Mouse (Mus musculus) CH12.LX (cell line): ENCODE results near the gene Cryzl1.
A peak's percentile ranks its signal among the peaks of the same experiment; 100 is the strongest.

Source experiments
- CTCF ChIP-seq, 2 experiments: IDR thresholded peaks in 1 of 2; conservative IDR thresholded peaks in 1 of 2; 2 replicates each; pipeline ENCODE4 v1.5.1; 2011 to 2012; ENCODE audit warnings: low read depth in 2 of 2, low read length in 2 of 2, improper control_type of control experiment in 1 of 2, inconsistent platforms in 1 of 2, mild to moderate bottlenecking in 1 of 2, moderate library complexity in 1 of 2
- EP300 ChIP-seq: IDR thresholded peaks from 2 replicates; pipeline ENCODE4 v1.6.1; 2011; ENCODE audit warnings: low read length, improper control_type of control experiment
- POLR2A ChIP-seq: IDR thresholded peaks from 2 replicates; pipeline ENCODE4 v1.6.1; 2011; ENCODE audit warnings: low read depth, mild to moderate bottlenecking, improper control_type of control experiment, low read length
- UBTF ChIP-seq: IDR thresholded peaks from 2 replicates; pipeline ENCODE4 v1.6.1; 2012; ENCODE audit warnings: low read depth, mild to moderate bottlenecking, inconsistent platforms, low read length, improper control_type of control experiment, moderate library complexity

- TF ChIP-seq POLR2A (0 out of 2 replicates have a peak, but pooled peaks have one; percentile 21), UBTF (no peak), CTCF (conservative IDR thresholded peaks at IDR 0.05 in 1 of 2, IDR thresholded peaks at IDR 0.05 in 1 of 2; ENCODE audit: low read depth in 2 of 2, low read length in 2 of 2) (peak; percentile 81 to 99), EP300 (no peak)
Measured at GRCm38 (mm10) chr16:91694455-91695084, 34.2 kb downstream of the Cryzl1 start.
